Mouse (Mus musculus) bone marrow, adult 2 months (tissue): ENCODE measurements around the gene Acp7. TPM values are rescaled to one million over a fixed set of nuclear protein-coding genes. Genes with fewer than 3 reads are reported as not detected.
A peak's percentile ranks its signal among the peaks of the same experiment; 100 is the strongest.
"Not testable (repeated sequence)": the region's sequence is repeated elsewhere in the genome, so short reads cannot be mapped to it uniquely, and the experiment has no call there.

Experiments used
- H3K27ac ChIP-seq: fragments of 200-500 bp; 2 replicates; pipeline ENCODE4 v1.5.1; 2012; ENCODE audit warnings: low read depth, mild to moderate bottlenecking, control low read depth, inconsistent platforms, low read length; ENCODE audit not compliant: control insufficient read depth, poor library complexity, insufficient read depth
- H3K4me1 ChIP-seq: fragments of 200-500 bp; 2 replicates; pipeline ENCODE4 v1.6.1; 2011; ENCODE audit warnings: low read length; ENCODE audit not compliant: control insufficient read depth, insufficient read depth
- H3K4me3 ChIP-seq: fragments of 200-500 bp; replicated peaks from 2 replicates; pipeline ENCODE3; 2011; ENCODE audit warnings: mild to moderate bottlenecking, low read depth, low read length, control low read depth; ENCODE audit not compliant: control insufficient read depth
- CTCF ChIP-seq: fragments of 200-500 bp; IDR thresholded peaks from 2 replicates; pipeline ENCODE4 v1.5.1; 2011; ENCODE audit warnings: low read length, control low read depth; ENCODE audit not compliant: control insufficient read depth, insufficient read depth
- POLR2A ChIP-seq: fragments of 200-500 bp; IDR thresholded peaks from 2 replicates; pipeline ENCODE4 v1.6.1; 2011; ENCODE audit warnings: low read depth, mild to moderate bottlenecking, control low read depth, low read length, borderline replicate concordance; ENCODE audit not compliant: control insufficient read depth
- WGBS: fragments of 180-500 bp; shearing (Covaris S2); methylation state at CpG from one replicate; pipeline ENCODE4 v1.1.7; 2018; 5-methylcytosine and 5-hydroxymethylcytosine counted together
- polyA plus RNA-seq: library from polyadenylated mRNA; stranded (reverse); fragments of >200 nt; gene quantifications from 2 replicates; pipeline ENCODE4 v1.2.4, GENCODE M21; 2011; ENCODE audit warnings: low replicate concordance; ENCODE audit not compliant: missing spikeins, insufficient read depth, insufficient read length

Gene Acp7
- polyA plus RNA-seq = not detected in 2 replicates

GRCm38 (mm10) chr7:28631073-28631472 lies at the start of gene Acp7:
Acp7 (minus strand) TSS chr7:28631332.
- TF ChIP-seq CTCF (no peak), POLR2A (no peak)
- no peaks in the 10 kb centered on the region for H3K4me1 ChIP-seq
- no peak within 1 kb of the TSS for H3K4me3 ChIP-seq
- 11% methylated on average over 10 of the region's 10 CpGs for WGBS
- no peak within 1 kb of the TSS; the same call in 1 of the 2 replicates for H3K27ac ChIP-seq

GRCm38 (mm10) chr7:28677624-28678023 lies 46.5 kb upstream of the Acp7 start:
- 83% methylated on average over 8 of the region's 8 CpGs for WGBS
- H3K4me1 ChIP-seq = no peaks in the 10 kb centered on the region
- TF ChIP-seq POLR2A = no peak
- TF ChIP-seq CTCF = no peak
- no peak overlapping the region for H3K27ac ChIP-seq
- no peak overlapping the region for H3K4me3 ChIP-seq

GRCm38 (mm10) chr7:28676811-28677541 lies 45.8 kb upstream of the Acp7 start:
- no peak overlapping the region for H3K4me3 ChIP-seq
- H3K27ac ChIP-seq = no peak overlapping the region
- no peaks in the 10 kb centered on the region for H3K4me1 ChIP-seq
- TF ChIP-seq CTCF (no peak), POLR2A (no peak)
- WGBS = 74% methylated on average over 13 of the region's 13 CpGs

GRCm38 (mm10) chr7:28675746-28676145 lies 44.6 kb upstream of the Acp7 start:
- TF ChIP-seq CTCF (no peak), POLR2A (no peak)
- H3K27ac ChIP-seq = no peak overlapping the region
- 64% methylated on average over 11 of the region's 11 CpGs for WGBS
- H3K4me1 ChIP-seq = peaks cover 3% of the 10 kb centered on the region
- H3K4me3 ChIP-seq = no peak overlapping the region

GRCm38 (mm10) chr7:28674994-28675393 lies 43.9 kb upstream of the Acp7 start:
- H3K27ac ChIP-seq = no peak overlapping the region
- H3K4me3 ChIP-seq = peak overlapping the region; percentile 17
- WGBS = 55% methylated on average over 9 of the region's 9 CpGs
- peaks cover 3% of the 10 kb centered on the region for H3K4me1 ChIP-seq
- TF ChIP-seq CTCF (no peak), POLR2A (no peak)

GRCm38 (mm10) chr7:28672786-28673185 lies 41.7 kb upstream of the Acp7 start:
- H3K27ac ChIP-seq, H3K4me3 ChIP-seq, H3K4me1 ChIP-seq: not testable (repeated sequence)
- WGBS = 82% methylated on average over 5 of the region's 5 CpGs

GRCm38 (mm10) chr7:28672276-28672675 lies 41.1 kb upstream of the Acp7 start:
- H3K27ac ChIP-seq = no peak overlapping the region
- WGBS = 82% methylated on average over 5 of the region's 5 CpGs
- no peak overlapping the region for H3K4me3 ChIP-seq

GRCm38 (mm10) chr7:28671172-28671571 lies 40.0 kb upstream of the Acp7 start:
- TF ChIP-seq CTCF = no peak
- no peak for TF ChIP-seq POLR2A
- Histone ChIP-seq H3K27ac (no peak overlapping the region), H3K4me1 (peaks cover 3% of the 10 kb centered on the region), H3K4me3 (no peak overlapping the region)
- 4% methylated on average over 4 of the region's 4 CpGs for WGBS

More at GRCm38 (mm10) chr7:28672276-28672675, 41.1 kb upstream of the Acp7 start:
- H3K4me1 ChIP-seq = peaks cover 3% of the 10 kb centered on the region
- TF ChIP-seq POLR2A (no peak), CTCF (no peak)
